Comparison of ENCODE assay signal across 8 mouse cellular contexts in the genomic region with DNA sequence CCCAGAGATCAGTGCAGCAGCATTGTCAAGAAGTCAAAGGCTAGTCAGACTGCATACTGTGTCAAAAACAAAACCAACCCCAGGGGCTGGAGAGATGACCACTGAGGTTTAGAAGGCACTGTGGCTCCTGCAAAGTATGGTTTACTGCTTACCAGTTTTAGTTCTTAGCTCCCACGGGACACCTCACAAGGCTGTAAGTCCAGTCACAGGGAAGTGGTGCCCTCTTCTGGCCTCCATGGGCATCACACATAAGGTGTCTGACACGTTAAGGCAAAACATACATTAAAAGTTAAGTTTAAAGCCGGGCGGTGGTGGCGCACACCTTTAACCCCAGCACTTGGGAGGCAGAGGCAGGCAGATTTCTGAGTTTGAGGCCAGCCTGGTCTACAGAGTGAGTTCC. TPM values are rescaled to one million over a fixed set of nuclear protein-coding genes. Genes with fewer than 3 reads are reported as not detected.
DNase-seq lines count a peak whose midpoint lies in the region; ATAC-seq and TF ChIP-seq lines count a peak whose summit lies in the region.

No protein-coding gene starts in this region.

- no peak overlapping the region for H3ac ChIP-seq in myocyte (ENCODE audit: control insufficient read depth, insufficient read length)

- H3K4me2 ChIP-seq in myocyte (ENCODE audit: low read depth): peak overlapping the region; percentile 99

- H3K79me2 ChIP-seq in myocyte (ENCODE audit: control insufficient read depth, insufficient read depth): peaks cover 21% of the 10 kb centered on the region

- H3K27me3 ChIP-seq in embryonic facial prominence, embryonic 10.5 days (replicated peaks; ENCODE audit: low read depth, poor library complexity, severe bottlenecking): no peaks in the 10 kb centered on the region
- H3K27me3 ChIP-seq in myocyte (ENCODE audit: control insufficient read depth, insufficient read depth, insufficient read length): no peaks in the 10 kb centered on the region

- peaks cover 65% of the 10 kb centered on the region for H3K36me3 ChIP-seq in embryonic facial prominence, embryonic 10.5 days (replicated peaks)
- H3K36me3 ChIP-seq in myocyte (ENCODE audit: control insufficient read depth, insufficient read depth): peaks cover 11% of the 10 kb centered on the region

- H3K4me1 ChIP-seq in embryonic facial prominence, embryonic 10.5 days: peaks cover 54% of the 10 kb centered on the region

- DNase-seq in cerebellum, postnatal 14 days: peak; percentile 30 to 52
- DNase-seq in cerebellum, postnatal 36 days: no peak
- DNase-seq in B cell, adult 2 months: peak; percentile 54 to 57
- peak; percentile 54 for DNase-seq in embryonic facial prominence, embryonic 10.5 days (ENCODE audit: low spot score)
- peak; percentile 84 for DNase-seq in induced T-regulatory cell, adult 2 months (ENCODE audit: low read depth)
- no peak for DNase-seq in cerebellum, adult 11 months

- no peaks in the 10 kb centered on the region for H3K9me3 ChIP-seq in embryonic facial prominence, embryonic 10.5 days

- 77% methylated on average over 5 of the region's 5 CpGs for WGBS in embryonic facial prominence, embryonic 10.5 days

- no peak for ATAC-seq in granulocyte monocyte progenitor cell, adult 5-6 weeks (replicated peaks; ENCODE audit: poor library complexity, severe bottlenecking)

- 0 out of 2 replicates have a peak overlapping the region, but pooled peaks have one; percentile 7 for H3K27ac ChIP-seq in embryonic facial prominence, embryonic 10.5 days (replicated peaks)

- no peak for TF ChIP-seq POLR2A in myocyte (IDR thresholded peaks at IDR 0.05; ENCODE audit: insufficient read length, low read depth)

- H3K4me3 ChIP-seq in embryonic facial prominence, embryonic 10.5 days: peak overlapping the region; percentile 91
- peak overlapping the region; percentile 47 for H3K4me3 ChIP-seq in myocyte

TF ChIP-seq in myocyte, 11 proteins besides CTCF, POLR2A, EP300 and RAD21:
- TF ChIP-seq MAX (IDR thresholded peaks at IDR 0.05; ENCODE audit: low read depth): no peak
- TF ChIP-seq TCF3 (IDR thresholded peaks at IDR 0.05; ENCODE audit: insufficient read length, low read depth): no peak
- TF ChIP-seq MYOG (IDR thresholded peaks at IDR 0.05; ENCODE audit: control insufficient read depth in 1 of 3, insufficient read depth in 1 of 3, insufficient read length in 2 of 3, low read depth in 2 of 3): no peak
- no peak for TF ChIP-seq POLR2AphosphoS2 (IDR thresholded peaks at IDR 0.05; ENCODE audit: insufficient read length, low read depth)
- TF ChIP-seq USF1 (IDR thresholded peaks at IDR 0.05; ENCODE audit: low read depth): no peak
- TF ChIP-seq SRF (IDR thresholded peaks at IDR 0.05; ENCODE audit: control insufficient read depth, insufficient read length, low read depth): no peak
TF ChIP-seq in myocyte: peak in this region for 0.

RNA-seq across cellular contexts. Expression of gene Rrm2, which starts 2.6 kb away (rescaled TPM):
- polyA plus RNA-seq in embryonic facial prominence, embryonic 10.5 days (2016; fragmentation: Nextera tagmentation; extraction: Ambion mirVana): 640 and 704 TPM in 2 replicates
- polyA plus RNA-seq in myocyte (2012; fragmentation: generic; extraction: Trizol): 73.0 TPM
- total RNA-seq in granulocyte monocyte progenitor cell, adult 5-6 weeks (2014; fragmentation: Nextera tagmentation): 132 and 162 TPM in 2 replicates
- total RNA-seq in granulocyte monocyte progenitor cell, adult 5-6 weeks (2017): 130 and 144 TPM in 2 replicates

RNA-seq across cellular contexts. Expression of gene Cys1, which starts 29.1 kb away (rescaled TPM):
- polyA plus RNA-seq in embryonic facial prominence, embryonic 10.5 days (2016; fragmentation: Nextera tagmentation; extraction: Ambion mirVana): 0.16 and 0.53 TPM in 2 replicates
- 0.26 TPM for polyA plus RNA-seq in myocyte (2012; fragmentation: generic; extraction: Trizol)
- not detected in 2 replicates for total RNA-seq in granulocyte monocyte progenitor cell, adult 5-6 weeks (2014; fragmentation: Nextera tagmentation)
- total RNA-seq in granulocyte monocyte progenitor cell, adult 5-6 weeks (2017): not detected in 2 replicates

RNA-seq across cellular contexts. Expression of gene Klf11, which starts 59.6 kb away (rescaled TPM):
- polyA plus RNA-seq in embryonic facial prominence, embryonic 10.5 days (2016; fragmentation: Nextera tagmentation; extraction: Ambion mirVana): 10.3 and 10.5 TPM in 2 replicates
- 4.1 TPM for polyA plus RNA-seq in myocyte (2012; fragmentation: generic; extraction: Trizol)
- total RNA-seq in granulocyte monocyte progenitor cell, adult 5-6 weeks (2014; fragmentation: Nextera tagmentation): 7.1 and 13.2 TPM in 2 replicates
- 10.0 and 12.7 TPM in 2 replicates for total RNA-seq in granulocyte monocyte progenitor cell, adult 5-6 weeks (2017)

Comparison
In these comparisons a context has a peak if more than half of its experiments do, and no peak if none do; other contexts are left out.
1. DNase-seq: peak in cerebellum, postnatal 14 days (2 of 2), B cell, adult 2 months (2 of 2), embryonic facial prominence, embryonic 10.5 days (single experiment) and induced T-regulatory cell, adult 2 months (single experiment); none in cerebellum, postnatal 36 days (0 of 2) and cerebellum, adult 11 months (single experiment).